Mouse (Mus musculus) yolk sac, embryonic 10.5 days (tissue): Measurements from ENCODE around the gene Hoxc5.
A peak's percentile ranks its signal among the peaks of the same experiment; 100 is the strongest.

Source experiments
- DNase-seq: peaks from one replicate; pipeline ENCODE4 v3.0.0-alpha.2; 2017; ENCODE audit warnings: low spot score

Hoxc5 gene

DNA sequence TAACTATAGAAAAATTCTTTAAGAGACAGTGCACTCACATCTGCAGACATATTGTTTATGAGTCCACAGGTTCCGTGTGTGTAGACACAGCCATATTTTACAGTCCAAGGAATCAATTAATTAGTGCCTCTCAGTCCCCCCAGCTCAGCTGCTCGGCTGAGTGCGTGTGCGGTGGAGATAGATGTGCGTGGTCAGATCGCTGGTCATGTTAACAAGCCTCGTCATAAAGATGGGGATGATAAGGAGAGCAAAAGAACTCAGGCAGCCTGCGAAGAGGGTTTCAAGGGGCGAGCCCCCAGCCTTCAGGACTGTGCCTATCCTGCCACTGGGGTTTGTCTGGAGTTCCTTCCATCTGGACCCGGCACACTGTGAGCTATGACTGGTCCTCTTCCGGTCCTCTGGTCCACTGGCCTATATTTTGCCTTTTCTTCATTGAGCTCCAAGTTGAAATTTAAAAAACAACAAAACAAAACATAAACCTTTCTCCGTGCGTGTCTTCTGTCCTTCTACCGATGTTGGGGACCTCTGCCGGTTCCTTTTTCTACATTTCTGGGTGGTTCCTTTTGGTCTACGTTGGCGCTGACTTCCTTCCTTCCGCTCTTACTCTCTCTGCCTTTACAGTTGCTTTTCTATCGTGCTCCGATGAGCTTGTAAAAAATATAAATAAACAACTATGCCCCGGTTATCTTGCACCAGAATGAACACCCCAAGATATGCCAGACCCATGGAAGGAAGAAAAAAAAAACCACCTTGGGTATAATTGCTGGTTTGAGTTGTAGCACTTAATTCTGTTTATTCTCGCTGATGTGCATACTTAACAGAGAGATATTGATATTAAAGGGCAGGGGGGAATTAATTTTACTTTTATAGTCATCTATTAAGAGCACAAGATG lies 21.8 kb upstream of the Hoxc5 start:
- DNase-seq: no peak

DNA sequence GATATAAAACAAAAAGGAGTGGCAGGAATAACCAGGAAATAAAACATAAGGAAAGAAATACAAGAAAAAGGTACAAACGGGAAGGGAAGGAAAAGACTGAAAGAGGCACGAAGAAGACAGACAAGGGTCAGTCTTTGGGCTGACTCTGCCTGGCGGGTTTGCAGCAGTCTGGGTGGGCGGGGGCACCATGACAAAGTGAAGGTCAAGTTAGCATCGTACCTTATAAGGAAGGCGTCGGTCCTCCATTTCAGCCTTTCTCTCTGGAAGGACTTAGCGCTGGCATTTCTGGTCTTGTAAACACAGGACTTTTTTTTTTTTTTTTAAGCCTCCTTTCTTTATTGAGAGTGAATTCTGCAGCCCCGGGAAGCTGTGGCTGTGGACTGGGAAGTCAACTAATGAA lies 20.0 kb upstream of the Hoxc5 start:
- DNase-seq: no peak

DNA sequence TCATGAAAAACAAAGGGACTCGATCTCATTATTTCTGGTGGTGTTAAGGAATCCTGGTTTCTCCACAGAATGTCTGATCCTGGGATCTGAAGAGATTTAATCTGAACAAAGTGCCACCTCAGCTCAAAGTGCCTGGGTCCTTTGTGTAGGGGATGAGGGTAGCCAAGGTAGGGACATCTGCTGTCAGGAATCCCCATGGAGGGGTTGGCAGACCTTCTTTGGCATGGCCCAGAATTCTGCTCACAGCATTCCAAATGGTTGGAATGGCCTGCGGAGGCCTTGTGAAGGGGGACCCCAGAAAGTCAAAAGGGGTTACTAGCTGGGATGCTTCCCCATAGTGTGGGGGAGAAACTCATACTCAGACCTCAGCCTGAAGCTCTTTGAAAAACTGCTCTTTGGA lies 18.4 kb upstream of the Hoxc5 start:
- no peak for DNase-seq

DNA sequence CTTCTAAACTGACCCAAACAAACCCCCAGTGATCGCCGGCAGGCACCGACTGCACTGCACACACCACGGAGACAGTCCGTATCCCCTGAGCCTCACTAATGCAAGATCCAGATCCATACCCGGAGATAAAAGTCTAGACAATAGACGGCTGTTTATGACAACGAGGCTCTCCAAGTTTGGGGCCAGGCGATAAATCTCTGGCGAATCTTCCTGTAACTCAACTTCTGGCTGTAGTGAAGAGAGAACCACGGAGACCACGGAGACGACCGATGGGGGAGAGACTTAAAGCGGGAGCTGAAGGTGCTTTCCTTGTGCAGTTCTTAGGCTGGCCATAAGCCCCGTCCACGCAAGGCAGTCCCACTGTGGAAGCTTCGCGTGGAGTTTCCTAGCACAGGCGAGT lies 17.5 kb upstream of the Hoxc5 start:
- no peak for DNase-seq

DNA sequence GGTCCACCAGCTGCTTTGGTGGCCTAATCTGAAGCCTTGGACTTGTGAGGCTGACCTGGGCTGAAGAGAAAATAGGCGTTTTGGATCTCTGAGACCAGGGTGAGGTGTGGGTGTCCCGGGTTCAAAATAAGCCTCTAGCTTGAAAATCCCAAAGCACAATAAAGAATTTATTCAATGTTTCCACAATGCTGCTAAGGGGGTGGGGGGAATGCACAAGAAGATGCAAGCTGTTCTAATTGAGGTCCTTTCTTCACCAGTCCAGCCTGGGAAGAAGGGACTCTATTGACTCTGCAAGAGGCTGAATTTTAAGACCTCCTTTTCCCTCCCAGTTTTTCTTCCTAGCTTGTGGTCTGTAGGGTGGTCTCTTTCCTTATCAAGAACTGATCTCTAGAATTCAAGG lies 16.4 kb upstream of the Hoxc5 start:
- no peak for DNase-seq

DNA sequence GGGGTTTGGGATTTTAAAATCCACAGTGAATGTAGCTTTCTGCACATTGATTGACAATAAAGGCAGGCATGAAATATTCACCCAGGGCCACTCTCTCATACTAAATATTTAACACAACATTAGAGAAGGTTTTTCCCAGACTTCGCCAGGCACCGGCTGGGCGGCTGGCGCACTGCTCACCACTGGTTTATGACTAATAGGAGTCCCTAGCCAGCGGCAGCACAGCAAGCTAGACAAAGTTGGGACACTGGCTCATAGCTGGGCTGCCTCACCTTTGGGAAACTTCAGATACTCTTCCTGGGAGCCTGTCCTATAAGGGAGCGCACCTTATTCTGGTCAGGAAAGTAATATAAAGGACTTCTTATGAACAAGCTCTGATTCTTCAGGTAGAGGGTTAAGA lies 13.7 kb upstream of the Hoxc5 start:
- no peak for DNase-seq

DNA sequence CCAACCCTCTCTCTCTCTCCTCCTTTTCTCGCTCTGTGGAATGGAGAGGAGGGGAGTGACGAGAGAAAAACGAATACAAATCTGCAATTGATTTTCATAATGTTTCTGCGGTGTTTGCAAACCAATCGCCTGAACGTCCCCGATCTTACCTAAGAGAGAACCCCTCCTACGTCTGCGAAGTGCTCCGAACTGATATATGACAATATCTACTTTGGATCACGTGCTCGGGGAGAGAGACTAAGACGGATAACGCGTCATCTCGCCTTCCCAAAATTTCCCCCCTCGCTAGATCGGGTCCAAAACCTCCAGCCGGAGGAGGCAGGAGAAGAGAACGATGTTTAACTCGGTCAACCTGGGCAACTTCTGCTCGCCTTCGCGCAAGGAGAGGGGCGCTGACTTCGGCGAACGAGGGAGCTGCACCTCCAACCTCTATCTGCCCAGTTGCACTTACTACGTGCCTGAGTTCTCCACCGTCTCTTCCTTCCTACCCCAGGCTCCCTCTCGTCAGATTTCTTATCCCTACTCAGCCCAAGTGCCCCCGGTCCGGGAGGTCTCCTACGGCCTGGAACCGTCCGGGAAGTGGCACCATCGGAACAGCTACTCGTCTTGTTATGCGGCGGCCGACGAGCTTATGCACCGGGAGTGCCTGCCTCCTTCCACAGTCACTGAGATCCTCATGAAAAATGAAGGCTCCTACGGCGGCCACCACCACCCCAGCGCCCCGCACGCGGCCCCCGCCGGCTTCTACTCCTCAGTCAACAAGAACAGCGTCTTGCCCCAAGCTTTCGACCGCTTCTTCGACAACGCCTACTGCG lies 12.8 kb upstream of the Hoxc5 start, which contains the start of gene Hoxc11:
TSS of gene Hoxc11 (plus strand) at position 236 of the 815 bp plus-strand sequence.
- DNase-seq: no peak

DNA sequence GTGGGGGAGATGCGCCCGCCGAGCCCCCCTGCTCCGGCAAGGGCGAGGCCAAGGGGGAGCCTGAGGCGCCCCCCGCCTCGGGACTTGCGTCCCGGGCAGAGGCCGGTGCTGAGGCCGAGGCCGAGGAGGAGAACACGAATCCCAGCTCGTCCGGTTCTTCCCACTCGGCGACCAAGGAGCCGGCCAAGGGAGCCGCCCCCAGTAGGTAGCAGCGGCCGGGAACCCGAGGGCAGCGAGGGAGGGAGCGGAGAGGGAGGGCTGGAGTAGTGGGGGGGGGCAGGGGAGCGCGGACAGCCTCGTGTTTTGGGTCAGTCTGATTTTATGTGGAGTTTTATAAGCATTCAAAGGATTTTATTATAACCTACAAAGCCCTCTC lies 12.2 kb upstream of the Hoxc5 start:
- DNase-seq: no peak

DNA sequence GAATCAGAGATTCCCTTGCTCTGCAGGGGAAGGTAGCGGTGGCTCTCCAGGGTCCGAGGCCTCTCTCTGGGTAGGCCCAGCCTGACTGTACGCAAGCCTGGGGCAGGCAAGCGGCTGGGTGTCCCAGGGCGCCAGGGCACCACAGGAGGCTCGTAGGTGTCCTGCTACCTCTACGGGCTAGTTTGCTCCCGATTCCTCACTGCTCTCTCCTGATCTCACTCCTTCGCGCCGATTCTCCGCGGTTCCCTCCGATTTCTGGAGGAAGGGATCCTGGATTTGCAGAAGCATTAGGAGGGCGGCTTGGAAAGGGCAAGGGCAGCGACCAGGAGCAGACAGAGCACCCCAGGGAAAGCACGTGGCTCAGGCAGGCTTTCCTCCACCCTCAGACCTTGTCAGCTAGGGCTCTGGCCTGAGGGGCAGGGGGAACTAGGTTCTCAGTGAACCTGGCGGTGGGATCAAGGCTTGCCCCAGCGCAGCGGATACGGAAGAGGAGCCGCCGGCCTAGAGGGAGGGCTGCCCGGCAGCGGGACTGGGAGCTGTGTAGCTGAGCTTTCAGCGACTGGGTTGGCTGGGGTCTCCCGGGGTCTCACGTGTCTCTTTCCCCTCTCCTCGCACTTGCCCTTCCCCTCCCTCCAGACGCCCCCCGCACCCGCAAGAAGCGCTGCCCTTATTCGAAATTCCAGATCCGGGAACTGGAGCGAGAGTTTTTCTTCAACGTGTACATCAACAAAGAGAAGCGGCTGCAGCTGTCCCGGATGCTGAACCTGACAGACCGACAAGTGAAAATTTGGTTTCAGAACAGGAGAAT lies 11.2 kb upstream of the Hoxc5 start:
- no peak for DNase-seq

DNA sequence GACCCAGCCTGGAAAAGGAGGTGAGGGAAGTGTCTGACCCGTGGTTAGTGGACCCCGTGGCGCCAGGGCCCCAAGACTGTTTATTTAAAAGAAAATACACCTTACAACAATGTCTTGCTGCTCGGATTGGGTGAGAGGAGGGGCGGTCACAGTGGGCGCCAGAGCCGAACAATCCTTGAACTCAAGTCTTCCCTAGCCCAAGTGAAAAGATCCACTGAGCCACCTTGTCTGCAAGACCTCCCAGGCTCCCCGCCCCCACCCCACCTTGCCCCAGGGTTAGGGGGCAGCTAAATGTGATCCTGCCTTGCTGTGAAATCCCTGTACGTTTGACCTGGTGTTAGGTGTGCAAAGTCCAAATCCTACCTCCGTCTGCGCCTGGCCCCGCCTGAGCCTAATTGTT lies 10.3 kb upstream of the Hoxc5 start:
- no peak for DNase-seq

DNA sequence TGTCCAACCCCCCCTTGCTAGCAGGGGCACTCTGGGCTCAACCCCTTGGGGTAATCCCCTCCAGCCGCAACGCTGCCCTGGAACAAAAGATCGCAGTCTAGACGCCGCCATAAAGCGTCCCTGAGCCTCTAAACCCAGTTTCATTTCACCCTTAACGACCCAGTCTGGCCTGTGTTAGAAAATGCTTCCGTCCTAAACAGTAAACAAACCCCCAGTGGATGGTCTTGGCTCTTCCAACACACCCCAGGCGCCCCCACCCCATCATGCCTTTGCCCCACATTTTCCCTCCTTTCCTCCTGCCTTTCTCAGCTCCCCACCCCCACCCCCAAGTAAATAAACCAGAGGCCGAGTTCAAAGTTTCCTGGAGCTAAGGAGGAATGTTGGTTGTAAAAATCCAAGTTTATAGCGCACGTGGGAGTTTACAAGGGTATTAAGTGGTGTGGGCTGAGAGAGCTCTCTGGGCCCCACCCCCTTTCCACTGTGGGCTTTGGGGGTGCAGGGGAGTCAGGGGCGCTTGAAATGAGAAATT lies 7.5 kb upstream of the Hoxc5 start:
- no peak for DNase-seq

DNA sequence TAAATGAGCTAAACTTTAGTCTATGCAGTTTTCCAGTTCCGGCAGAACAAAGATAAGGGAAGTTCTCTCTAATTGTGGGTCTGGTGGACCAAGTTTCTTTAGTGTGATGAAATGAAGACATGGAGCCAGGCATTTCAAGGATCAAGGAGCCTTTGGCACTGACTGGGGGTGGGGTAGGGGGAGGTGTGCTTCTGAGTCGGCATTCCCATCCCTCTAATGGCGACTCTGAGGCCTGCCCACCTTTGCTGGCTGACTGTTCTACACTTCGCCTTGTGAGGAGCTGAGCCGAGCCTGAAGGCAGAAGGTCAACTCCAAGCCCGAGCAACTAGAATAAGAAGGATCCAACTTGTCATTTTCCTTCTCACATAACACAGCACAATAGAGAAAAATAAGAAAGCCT lies 5.5 kb upstream of the Hoxc5 start:
- no peak for DNase-seq

DNA sequence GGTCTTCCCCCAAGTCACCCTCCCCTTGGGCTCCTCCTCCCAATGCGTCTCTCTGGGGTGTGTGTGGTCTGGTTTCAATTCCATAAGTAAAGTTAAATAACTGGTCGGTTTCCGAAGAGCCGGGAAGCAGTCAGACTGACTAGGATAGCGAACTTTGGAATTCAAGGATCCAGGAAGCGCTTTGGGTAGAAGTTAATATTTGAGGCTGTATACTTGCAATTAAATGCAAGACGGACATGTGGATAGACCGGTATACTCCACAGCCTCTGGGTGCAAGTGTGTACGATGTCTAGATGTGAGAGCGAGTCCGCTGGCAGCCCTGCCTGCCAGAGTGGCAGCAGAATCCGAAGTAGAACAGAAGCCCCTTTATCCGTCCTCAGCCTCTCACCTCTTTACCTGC lies 4.8 kb upstream of the Hoxc5 start:
- no peak for DNase-seq

DNA sequence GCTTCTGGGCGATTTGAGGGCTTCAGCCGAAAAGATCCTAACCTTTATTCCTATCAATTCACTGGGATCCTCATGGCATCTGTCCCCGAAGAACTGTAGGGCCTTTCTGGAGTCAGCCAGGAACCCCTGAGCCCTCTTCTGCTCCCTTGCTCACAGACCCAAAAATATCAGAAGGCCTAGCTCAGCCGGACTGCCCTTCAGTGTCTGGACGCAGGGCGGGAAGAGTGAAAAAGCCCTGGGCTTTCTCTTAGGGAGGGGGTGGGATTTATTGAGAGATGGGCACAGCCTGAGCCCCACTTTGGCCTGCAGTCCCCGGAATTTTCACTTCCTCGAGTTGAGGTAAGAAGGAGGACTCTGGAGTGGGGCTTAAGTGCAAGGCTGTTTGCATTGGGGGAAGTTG lies 4.0 kb upstream of the Hoxc5 start:
- no peak for DNase-seq

DNA sequence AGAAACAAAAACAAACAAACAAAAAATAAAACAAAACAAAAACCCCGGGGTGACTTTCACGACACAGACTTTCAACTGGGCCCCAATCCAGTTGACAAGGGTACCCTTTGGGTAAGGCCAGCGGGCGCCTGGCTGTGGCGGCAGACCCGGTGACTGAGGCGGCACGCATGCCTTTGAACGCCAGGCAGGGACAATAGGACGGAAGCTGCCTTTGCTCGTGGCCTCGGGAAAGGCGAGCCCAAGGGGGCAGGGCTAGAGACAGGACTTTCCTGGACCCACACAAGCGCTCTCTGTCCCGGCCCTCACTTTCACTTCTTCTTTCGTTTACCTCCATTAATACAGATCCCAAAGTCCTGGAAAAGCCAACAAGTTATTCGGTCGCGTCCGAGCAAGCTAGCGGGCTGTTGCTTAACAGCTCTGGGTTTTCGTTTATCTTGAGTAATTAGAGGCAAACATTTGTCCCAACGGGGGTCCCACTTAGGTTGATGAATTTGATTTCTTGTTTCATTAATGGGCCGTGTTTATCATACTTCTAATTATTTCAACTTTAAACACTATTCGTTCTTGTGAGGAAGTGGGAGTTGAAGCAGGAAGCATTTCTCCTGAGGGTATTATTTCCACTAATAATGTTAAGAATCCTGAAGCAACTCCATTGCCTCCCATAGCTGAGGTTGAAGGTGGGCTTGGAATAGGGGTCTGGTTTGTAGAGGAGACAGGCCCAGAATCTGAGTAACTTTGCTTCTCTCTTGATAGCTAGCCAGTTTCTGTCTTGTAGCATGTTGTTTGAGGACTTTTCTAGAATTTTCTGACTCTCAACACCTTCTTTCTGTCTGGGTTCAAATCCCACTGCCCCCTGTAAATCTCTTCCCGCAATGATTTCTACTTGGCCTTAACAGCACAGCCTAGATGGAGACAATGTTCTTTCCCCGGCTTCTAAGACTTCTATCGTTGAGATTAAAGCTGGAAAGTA lies 3.3 kb upstream of the Hoxc5 start:
- DNase-seq: peak; percentile 11

DNA sequence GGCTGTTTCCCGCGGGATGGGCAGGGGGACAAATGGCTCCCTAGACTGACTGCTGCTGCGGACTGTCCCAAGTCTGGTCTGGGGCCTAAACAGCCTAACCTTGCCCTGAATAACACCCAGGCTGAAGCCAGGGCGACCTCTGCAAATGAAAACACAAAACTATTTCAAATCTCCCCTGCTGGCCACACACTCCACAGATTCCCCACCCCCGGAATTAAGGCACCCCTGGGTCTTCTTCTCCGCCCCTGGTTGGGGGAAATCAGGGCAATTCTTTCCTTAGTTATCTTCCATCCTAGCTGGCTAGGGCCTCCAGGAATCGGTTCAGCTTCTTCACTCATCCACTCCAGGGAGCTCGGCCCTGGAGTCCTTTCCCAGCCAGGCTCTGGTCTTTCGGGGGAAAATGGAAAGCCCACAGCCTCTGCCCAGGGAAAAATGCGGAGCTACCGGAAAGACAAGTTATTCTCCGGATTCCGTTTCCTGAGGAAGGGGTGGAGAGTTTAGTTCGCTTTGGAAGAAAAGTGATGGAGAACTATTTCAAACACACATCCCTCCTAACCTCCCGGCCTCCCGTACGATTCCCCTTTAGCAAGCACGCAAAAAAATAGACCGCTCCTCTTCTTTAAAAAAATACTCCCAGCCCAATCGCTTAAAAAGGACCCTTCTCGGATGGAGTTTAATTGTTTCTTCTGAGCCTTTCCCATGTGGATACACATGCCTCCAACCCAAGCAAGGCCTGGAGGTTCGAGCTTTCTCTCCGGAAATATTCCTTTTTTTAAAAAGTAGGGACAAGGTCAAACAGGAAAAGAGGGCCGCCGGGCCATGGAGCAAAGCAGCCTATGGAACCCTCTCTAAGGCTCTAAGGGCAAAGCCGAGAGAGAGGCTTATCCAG lies 2.0 kb upstream of the Hoxc5 start:
- DNase-seq: peak; percentile 12

DNA sequence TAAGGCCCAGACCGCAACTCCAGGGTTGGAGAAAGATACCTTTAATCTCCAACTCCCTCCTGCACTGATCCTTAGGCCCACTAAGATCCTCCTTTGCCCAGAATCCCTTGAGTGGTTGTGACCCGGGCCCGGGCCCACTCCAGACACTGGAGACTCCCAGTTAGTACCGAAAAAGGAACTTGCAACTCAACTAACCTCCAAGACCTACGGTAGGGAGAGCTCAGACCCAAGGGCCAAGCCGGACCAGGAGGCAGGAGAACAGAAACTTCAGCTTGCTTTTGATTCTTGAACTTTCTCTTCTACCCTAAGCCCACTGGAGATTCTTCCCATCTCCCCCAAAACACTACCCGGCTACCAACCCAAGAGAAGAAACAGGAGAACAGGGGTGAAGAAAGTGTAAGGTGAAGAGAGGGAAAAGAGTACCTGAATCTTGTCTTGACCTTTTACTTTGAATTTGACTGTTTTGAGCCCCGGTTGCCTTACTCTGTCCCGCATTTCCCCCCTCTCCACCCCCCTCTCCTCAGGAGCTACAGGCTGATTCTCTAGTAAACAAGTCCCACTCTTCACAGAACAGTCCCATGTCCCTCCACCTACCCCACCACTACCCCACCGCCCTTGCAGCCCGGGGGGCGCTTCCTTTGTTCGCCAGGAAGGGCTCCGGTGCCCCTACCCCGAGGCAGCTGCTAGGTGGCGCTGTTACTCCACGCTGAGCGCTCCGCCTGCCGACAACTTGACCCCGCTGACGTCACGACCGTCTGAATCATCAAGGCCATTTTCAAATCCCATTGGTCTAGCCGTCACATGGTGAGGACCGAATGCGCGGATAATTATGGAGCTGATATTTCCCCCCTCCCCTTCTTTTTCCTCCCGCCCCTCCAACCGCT lies 1.1 kb upstream of the Hoxc5 start:
- DNase-seq: peak; percentile 88

DNA sequence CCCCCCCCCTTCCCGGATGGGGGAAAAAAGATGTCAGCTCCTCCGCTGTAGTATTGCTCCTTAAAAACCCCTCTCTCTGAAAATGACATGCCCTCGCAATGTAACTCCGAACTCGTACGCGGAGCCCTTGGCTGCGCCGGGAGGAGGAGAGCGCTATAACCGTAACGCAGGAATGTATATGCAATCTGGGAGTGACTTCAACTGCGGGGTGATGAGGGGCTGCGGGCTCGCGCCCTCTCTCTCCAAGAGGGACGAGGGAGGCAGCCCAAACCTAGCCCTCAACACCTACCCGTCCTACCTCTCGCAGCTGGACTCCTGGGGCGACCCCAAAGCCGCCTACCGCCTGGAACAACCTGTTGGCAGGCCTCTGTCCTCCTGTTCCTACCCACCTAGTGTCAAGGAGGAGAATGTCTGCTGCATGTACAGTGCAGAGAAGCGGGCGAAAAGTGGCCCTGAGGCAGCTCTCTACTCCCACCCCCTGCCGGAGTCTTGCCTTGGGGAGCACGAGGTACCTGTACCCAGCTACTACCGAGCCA lies 399 bp upstream of the Hoxc5 start, which contains the start of gene Hoxc10:
TSS of gene Hoxc10 (plus strand) at position 21 of the 536 bp plus-strand sequence.
- no peak for DNase-seq
